Mouse (Mus musculus) thymus, adult 18-20 months (tissue): ENCODE results near the gene Gp9.
"Not testable (repeated sequence)": the region's sequence is repeated elsewhere in the genome, so short reads cannot be mapped to it uniquely, and the experiment has no call there.

Source experiments
- DNase-seq, 2 experiments: peaks; one replicate each; pipeline ENCODE4 v3.0.0; 2022; ENCODE audit warnings: mixed read lengths in 2 of 2

Gp9 gene

DNA sequence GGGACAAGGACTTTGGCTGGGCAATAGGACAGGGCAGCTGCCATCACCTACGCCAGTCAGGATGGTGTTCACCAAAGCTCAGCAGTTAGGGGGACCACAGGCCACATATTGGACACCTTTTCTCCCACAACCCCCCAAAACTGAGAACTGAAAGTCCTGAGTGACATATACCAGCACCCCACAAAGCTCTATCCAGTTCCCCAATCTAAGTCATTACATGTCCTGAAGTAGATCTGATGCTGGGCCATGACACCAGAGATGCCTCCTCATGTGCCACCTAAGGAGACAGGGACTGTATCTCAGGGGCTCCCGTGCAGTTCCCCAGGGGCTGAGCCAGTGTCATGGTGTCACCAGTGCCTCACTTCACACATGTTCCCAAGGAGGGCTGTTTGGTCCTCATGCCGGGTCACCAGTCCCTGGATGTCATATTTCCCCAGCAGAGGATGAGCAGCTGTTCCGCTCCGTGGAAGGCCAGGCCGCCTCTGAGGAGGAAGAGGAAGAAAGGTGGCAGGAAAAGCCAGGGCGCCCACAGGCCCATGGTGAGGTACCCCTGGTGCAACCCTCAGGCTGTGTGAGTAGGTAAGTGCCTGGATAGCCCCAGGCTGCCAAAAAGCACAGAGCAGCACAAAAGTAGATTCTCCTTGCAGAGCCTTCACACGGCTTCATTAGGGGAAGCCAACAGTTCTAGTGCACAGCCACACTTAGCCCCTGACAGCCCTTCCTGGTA is 27.5 kb upstream of the Gp9 start:
- no peak for DNase-seq

GRCm38 (mm10) chr6:87751574-87751973 is 26.3 kb upstream of the Gp9 start:
- DNase-seq: no peak

GRCm38 (mm10) chr6:87755196-87755595 is 22.7 kb upstream of the Gp9 start:
- no peak for DNase-seq

DNA sequence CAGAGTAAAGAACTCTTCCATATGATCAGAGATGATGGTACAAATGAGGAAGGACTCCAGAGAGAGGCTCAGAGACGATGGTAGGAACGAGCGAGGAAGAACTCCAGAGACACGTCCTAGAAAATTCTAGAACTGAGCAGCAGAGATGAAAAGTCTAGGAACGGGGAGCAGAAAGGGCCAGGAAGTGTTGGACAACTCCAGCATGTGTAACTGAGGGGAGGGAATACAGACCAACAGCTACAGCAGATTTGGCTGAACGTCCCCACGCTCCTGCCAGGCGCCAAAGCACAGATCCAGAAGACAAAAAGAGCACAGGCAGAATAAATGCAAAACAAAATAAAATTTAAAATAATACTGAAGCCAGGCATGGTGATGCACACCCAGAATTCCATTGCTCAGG is 21.0 kb upstream of the Gp9 start:
- DNase-seq: no peak

DNA sequence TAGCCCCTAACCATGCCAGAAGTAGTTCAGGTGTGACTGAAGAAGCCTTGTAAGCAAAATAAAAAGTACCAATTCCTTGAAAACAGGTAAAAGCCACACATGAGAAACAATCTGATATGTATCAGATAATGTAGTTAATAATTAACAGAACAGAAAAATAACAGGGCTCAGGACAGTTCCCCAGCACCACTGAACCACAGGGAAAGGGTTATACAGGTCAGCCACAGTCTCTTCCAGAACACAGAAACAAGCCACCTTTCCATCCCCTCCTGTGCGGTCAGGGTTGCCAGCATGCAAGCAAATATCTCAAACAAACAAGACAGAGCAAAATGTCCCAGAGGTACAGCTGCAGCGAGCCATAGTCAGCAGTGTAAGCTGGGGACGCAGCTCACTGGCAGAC is 18.5 kb upstream of the Gp9 start:
- no peak for DNase-seq

DNA sequence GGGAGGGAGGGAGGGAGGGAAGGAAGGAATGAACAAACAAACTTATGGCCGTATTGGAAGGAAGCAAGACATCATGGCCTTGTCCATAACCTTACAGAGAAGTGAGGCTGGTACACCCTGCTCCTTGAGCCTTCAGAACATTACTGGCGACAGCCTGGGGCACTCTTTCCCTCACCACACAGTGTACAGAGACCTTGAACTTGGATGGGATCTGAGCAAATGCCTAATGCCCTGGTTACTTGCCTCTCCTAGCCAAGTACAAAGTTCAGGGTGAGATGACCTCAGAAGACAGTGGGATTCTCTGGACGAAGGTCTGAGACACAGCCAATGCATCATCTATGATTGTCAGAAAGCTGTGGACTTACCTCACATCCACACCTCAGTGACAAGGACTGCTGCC is 18.0 kb upstream of the Gp9 start:
- no peak for DNase-seq

GRCm38 (mm10) chr6:87762161-87762560 is 15.7 kb upstream of the Gp9 start:
- DNase-seq: no peak

DNA sequence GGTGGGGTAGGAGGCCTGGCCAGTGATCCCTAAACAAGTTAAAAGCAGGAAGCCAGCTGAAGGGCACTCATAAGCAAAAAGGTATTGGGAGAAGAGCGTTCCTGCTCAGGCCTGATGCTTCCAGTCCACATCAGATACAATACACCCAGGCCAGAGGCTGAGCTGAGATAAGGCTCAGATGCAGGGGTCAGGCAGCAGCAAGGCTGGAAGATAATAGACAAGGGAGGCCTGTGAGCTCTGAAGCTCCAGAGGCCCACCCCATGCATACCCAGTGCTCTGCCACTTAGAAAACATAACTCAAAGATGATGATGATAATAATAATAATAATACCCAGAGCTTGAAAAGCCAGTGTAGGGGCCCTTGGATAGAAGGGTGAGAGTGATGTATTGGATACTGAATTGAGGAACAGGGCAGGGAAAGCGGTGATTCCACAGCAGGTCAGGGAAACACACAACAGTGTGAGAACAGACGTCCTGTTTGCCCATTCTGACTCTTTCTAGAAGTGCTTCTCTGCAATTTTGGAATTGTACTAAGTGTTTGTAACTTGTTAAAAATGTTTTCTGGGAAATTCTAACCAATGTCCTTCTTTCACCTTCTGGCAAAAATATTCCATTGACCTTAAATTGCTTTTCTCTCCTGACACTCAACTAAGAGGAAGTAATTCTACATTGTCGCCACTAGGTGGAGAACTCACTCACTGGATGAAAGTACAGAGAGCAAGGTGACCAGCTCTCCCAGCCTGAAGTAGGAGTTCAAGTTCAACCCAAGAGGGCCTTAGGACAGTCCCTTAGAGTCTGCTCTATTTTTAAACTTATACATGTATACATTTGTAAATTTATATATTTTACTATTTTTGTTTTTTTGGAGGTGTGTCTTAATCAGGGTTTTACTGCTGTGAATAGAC is 14.2 kb upstream of the Gp9 start:
- no peak for DNase-seq

DNA sequence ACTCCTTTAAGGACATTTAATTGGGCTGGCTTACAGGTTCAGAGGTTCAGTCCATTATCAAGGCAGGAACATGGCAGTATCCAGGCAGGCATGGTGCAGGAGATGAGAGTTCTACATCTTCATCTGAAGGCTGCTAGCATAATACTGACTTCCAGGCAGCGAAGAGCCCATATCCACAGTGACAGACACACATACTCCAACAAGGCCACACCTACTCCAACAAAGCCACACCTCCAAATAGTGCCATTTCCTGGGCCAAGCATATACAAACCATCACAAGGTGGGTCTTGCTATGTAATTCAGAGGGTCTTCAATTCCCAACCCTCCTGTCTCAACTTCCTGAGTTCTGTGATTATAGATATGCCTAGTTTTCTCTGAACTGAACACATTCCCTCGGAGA is 13.6 kb upstream of the Gp9 start:
- not testable (repeated sequence) for DNase-seq

DNA sequence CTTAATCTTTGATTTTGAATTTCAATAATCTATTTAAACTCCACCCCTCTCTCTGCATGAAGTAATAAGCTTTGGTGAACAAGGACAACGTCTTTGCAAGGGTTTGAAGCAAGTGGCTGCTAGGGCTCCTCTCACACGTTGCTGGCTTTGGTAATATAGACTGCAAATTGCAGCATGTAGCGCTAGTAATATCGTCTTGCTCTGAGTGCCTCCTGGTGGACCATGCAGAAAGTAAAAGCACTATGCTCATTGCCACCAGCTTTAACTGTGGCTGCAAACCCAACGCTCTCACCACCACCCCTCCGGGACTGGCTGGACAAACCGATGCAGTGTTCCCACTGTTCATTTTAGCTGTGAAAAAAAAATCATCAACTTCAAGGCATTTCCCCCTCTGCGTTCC is 7.2 kb upstream of the Gp9 start:
- DNase-seq: no peak

DNA sequence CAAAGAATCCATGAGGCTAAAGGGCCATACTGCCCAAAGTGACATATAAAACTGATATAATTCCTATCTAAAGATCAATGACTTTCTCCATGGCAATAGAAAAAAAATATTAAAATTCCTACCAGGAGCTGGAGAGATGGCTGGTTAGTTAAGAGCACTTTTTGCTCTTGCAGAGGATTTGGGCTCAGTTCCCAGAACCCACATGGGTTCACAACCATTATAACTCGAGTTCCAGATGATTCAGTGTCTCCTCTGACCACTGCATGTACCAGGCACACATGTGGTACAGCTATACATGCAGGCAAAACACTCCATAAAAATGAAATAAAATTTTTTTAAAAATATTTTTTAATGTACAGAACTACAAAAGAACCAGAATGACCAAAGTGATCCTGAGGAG is 3.4 kb upstream of the Gp9 start:
- no peak for DNase-seq

DNA sequence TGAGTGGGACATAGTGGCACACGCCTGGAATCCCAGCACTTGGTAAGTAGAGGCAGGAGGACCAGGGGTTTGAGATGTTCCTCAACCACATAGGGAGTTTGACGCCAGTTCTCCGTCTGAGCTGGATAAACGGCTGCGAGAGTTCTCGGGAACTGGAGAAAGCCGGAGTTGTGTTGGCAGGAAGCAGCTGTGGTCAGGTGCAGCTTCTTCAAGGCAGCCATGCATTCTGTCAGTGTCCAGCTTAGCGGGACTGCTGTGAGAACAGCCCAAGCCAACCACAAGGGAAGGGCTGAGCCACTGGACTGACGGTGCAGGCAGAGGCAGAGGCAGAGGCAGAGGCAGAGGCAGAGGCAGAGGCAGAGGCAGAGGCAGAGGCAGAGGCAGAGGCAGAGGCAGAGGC is 3.0 kb upstream of the Gp9 start:
- no peak for DNase-seq

DNA sequence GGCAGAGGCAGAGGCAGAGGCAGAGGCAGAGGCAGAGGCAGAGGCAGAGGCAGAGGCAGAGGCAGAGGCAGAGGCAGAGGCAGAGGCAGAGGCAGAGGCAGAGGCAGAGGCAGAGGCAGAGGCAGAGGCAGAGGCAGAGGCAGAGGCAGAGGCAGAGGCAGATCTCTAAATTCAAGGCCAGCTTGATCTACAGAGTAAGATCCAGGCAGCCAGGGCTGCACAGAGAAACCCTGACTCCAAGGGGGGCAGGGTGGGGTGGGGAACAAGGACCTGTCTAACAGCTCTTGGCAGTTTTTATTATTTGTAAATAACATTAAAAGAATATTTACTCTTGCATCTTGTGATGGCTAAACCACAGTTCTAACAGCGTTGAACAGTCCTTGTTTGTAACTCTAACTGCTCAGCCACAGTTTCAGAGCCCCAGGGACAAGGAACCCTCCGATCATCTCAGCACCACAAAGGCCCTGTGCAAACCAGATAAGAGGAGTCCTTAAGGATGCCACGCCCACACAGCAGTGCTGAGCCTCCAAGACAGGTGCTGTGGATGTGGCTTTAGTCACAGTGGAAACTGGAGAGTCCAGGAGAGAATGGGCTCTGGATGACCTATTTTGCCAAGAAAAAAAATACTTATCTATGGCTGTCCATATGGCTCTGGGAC is 2.2 kb upstream of the Gp9 start:
- DNase-seq: no peak

GRCm38 (mm10) chr6:87776663-87777062 is 1.2 kb upstream of the Gp9 start:
- DNase-seq: no peak

DNA sequence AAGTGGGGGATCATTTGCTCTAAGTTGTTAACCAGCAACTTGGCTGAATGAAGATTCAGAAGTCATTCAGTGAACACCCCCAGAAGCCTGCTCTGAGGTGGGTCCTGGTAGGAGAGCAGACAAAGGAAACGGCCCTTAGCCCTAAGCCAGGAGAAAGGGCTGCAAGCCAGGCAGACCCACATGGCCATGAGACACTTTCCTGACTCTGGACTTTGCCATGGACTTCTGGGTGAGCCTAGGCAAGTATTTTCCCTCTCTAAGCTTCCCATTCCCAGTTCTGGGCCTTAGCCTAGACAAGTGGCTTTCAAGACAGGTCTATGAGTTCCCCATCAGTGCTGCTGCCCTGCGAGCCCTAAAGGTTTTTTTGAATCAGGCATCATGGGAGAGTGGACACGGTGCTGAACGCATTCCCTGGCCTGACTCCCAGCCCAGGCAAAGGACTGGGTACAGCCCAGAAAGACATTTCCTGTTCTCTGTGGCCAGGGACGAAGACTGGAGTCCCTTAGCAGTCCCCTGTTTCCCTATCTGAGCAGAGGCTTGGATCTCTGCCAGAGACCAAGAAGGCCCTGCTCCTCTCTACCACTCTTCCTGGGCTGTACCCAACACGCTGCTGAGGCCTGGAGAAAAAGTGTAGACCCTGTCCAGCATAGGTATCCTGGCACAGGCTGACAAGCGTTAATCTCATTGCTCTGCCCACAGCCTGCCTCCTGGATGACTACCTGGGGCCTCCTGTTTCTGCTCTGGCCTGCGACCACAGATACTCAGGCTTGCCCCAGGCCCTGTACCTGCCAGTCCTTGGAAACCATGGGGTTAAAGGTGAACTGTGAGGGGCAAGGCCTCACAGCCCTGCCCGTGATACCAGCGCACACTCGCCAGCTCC is 662 bp downstream of the Gp9 start:
- DNase-seq: no peak

GRCm38 (mm10) chr6:87779174-87780165 is 1.6 kb downstream of the Gp9 start:
- DNase-seq: no peak

GRCm38 (mm10) chr6:87780546-87781301 is 2.9 kb downstream of the Gp9 start:
- no peak for DNase-seq

GRCm38 (mm10) chr6:87784033-87784432 is 6.2 kb downstream of the Gp9 start:
- DNase-seq: no peak

GRCm38 (mm10) chr6:87786621-87787020 is 8.7 kb downstream of the Gp9 start:
- no peak for DNase-seq

GRCm38 (mm10) chr6:87787108-87787890 is 9.4 kb downstream of the Gp9 start:
- DNase-seq: no peak
